Mouse (Mus musculus) intestine, embryonic 15.5 days (tissue): Measurements from ENCODE around the gene Epb41l4b. TPM values are rescaled to one million over a fixed set of nuclear protein-coding genes. Genes with fewer than 3 reads are reported as not detected.

Source experiments
- ATAC-seq: fragments of 200-750 bp; cut with Nextera tagmentation; 2 replicates; pipeline ENCODE4 v1.8.0; 2017; ENCODE audit warnings: moderate TSS enrichment, moderate library complexity
- H3K27ac ChIP-seq: fragments of 300-500 bp; sonication (generic); 2 replicates; pipeline ENCODE4 v1.5.1; 2015; ENCODE audit warnings: mild to moderate bottlenecking, inconsistent platforms
- H3K27me3 ChIP-seq: fragments of 300-500 bp; sonication (generic); replicated peaks from 2 replicates; pipeline ENCODE4 v1.6.1; 2015; ENCODE audit warnings: inconsistent platforms
- H3K36me3 ChIP-seq: fragments of 300-500 bp; sonication (generic); 2 replicates; pipeline ENCODE4 v1.6.1; 2015; ENCODE audit warnings: inconsistent platforms
- H3K4me1 ChIP-seq: fragments of 300-500 bp; sonication (generic); replicated peaks from 2 replicates; pipeline ENCODE4 v1.6.1; 2015; ENCODE audit warnings: inconsistent platforms
- H3K4me2 ChIP-seq: fragments of 300-500 bp; sonication (generic); replicated peaks from 2 replicates; pipeline ENCODE4 v1.6.1; 2015; ENCODE audit warnings: mild to moderate bottlenecking, inconsistent platforms
- H3K4me3 ChIP-seq: fragments of 300-500 bp; sonication (generic); replicated peaks from 2 replicates; pipeline ENCODE4 v1.5.1; 2015; ENCODE audit warnings: inconsistent platforms
- H3K9ac ChIP-seq: fragments of 300-500 bp; sonication (generic); 2 replicates; pipeline ENCODE4 v1.6.1; 2015; ENCODE audit warnings: inconsistent platforms
- H3K9me3 ChIP-seq: fragments of 300-500 bp; sonication (generic); 2 replicates; pipeline ENCODE4 v1.6.1; 2016; ENCODE audit warnings: inconsistent platforms
- WGBS: fragments of 180-500 bp; shearing (Covaris S2); methylation state at CpG from one replicate; pipeline ENCODE4 v1.1.7; 2015; 5-methylcytosine and 5-hydroxymethylcytosine counted together
- polyA plus RNA-seq: library from polyadenylated mRNA; unstranded; fragments of >200 nt; fragmentation: Nextera tagmentation; extraction: Ambion mirVana; gene quantifications from 2 replicates; pipeline ENCODE4 v1.2.1, GENCODE M21; 2015

Epb41l4b gene
- polyA plus RNA-seq, 1 experiment from 2014 or later, result 22.2 TPM

- Histone ChIP-seq H3K36me3 (no peaks in the 10 kb centered on the region), H3K4me2 (no peak overlapping the region), H3K9me3 (no peaks in the 10 kb centered on the region), H3K4me1 (no peaks in the 10 kb centered on the region), H3K27ac (no peak overlapping the region), H3K9ac (no peak overlapping the region), H3K27me3 (no peaks in the 10 kb centered on the region), H3K4me3 (no peak overlapping the region)
- no peak for ATAC-seq
- WGBS, result 84% methylated on average over 5 of the region's 5 CpGs
These were observed 128.2 kb downstream of the Epb41l4b start for GRCm38 (mm10) chr4:57015032-57015431.

GRCm38 (mm10) chr4:57011454-57012046, 131.7 kb downstream of the Epb41l4b start:
- WGBS, result 60% methylated on average over 8 of the region's 8 CpGs
- Histone ChIP-seq H3K4me1 (no peaks in the 10 kb centered on the region), H3K9ac (no peak overlapping the region), H3K4me3 (no peak overlapping the region), H3K36me3 (no peaks in the 10 kb centered on the region), H3K27me3 (no peaks in the 10 kb centered on the region; the same call in 1 of the 2 replicates), H3K27ac (no peak overlapping the region), H3K9me3 (no peaks in the 10 kb centered on the region), H3K4me2 (no peak overlapping the region)
- ATAC-seq, result peak; percentile 59

GRCm38 (mm10) chr4:57010919-57011318, 132.3 kb downstream of the Epb41l4b start:
- H3K4me3 ChIP-seq, result no peak overlapping the region
- H3K4me1 ChIP-seq, result no peaks in the 10 kb centered on the region
- no peaks in the 10 kb centered on the region for H3K9me3 ChIP-seq
- no peaks in the 10 kb centered on the region for H3K36me3 ChIP-seq
- no peak for ATAC-seq
- 19% methylated on average over 6 of the region's 6 CpGs for WGBS
- no peaks in the 10 kb centered on the region; the same call in 1 of the 2 replicates for H3K27me3 ChIP-seq
- H3K4me2 ChIP-seq, result no peak overlapping the region
- no peak overlapping the region for H3K27ac ChIP-seq
- H3K9ac ChIP-seq, result no peak overlapping the region

- no peaks in the 10 kb centered on the region for H3K9me3 ChIP-seq
- H3K4me1 ChIP-seq, result no peaks in the 10 kb centered on the region
- no peak overlapping the region for H3K27ac ChIP-seq
- H3K4me2 ChIP-seq, result no peak overlapping the region
- WGBS, result 48% methylated on average over 5 of the region's 5 CpGs
- no peak overlapping the region for H3K9ac ChIP-seq
- ATAC-seq, result no peak
- H3K27me3 ChIP-seq, result no peaks in the 10 kb centered on the region; the same call in 1 of the 2 replicates
- no peak overlapping the region for H3K4me3 ChIP-seq
- no peaks in the 10 kb centered on the region for H3K36me3 ChIP-seq
These were observed 132.8 kb downstream of the Epb41l4b start for GRCm38 (mm10) chr4:57010425-57010824.

- Histone ChIP-seq H3K9ac (no peak overlapping the region), H3K36me3 (no peaks in the 10 kb centered on the region), H3K27ac (no peak overlapping the region), H3K4me2 (no peak overlapping the region), H3K9me3 (no peaks in the 10 kb centered on the region), H3K4me3 (no peak overlapping the region), H3K27me3 (no peaks in the 10 kb centered on the region; the same call in 1 of the 2 replicates), H3K4me1 (no peaks in the 10 kb centered on the region)
- WGBS, result 74% methylated on average over 9 of the region's 9 CpGs
- no peak for ATAC-seq
These were observed 135.5 kb downstream of the Epb41l4b start for GRCm38 (mm10) chr4:57007717-57008116.

GRCm38 (mm10) chr4:57005011-57005410, 138.2 kb downstream of the Epb41l4b start:
- Histone ChIP-seq H3K27me3 (no peaks in the 10 kb centered on the region; the same call in 1 of the 2 replicates), H3K4me3 (no peak overlapping the region), H3K36me3 (no peaks in the 10 kb centered on the region), H3K9me3 (no peaks in the 10 kb centered on the region), H3K27ac (no peak overlapping the region), H3K4me1 (no peaks in the 10 kb centered on the region), H3K9ac (no peak overlapping the region), H3K4me2 (no peak overlapping the region)
- WGBS, result 66% methylated on average over 8 of the region's 8 CpGs
- no peak for ATAC-seq

GRCm38 (mm10) chr4:57003886-57004285, 139.4 kb downstream of the Epb41l4b start:
- no peak overlapping the region for H3K9ac ChIP-seq
- no peak overlapping the region for H3K4me2 ChIP-seq
- H3K27me3 ChIP-seq, result no peaks in the 10 kb centered on the region
- ATAC-seq, result no peak
- no peaks in the 10 kb centered on the region for H3K36me3 ChIP-seq
- no peaks in the 10 kb centered on the region for H3K9me3 ChIP-seq
- no peaks in the 10 kb centered on the region for H3K4me1 ChIP-seq
- H3K4me3 ChIP-seq, result no peak overlapping the region
- 81% methylated on average over 8 of the region's 8 CpGs for WGBS
- no peak overlapping the region for H3K27ac ChIP-seq

- 41% methylated on average over 3 of the region's 3 CpGs for WGBS
- Histone ChIP-seq H3K4me3 (no peak overlapping the region), H3K27me3 (no peaks in the 10 kb centered on the region), H3K36me3 (no peaks in the 10 kb centered on the region), H3K9me3 (no peaks in the 10 kb centered on the region), H3K4me1 (no peaks in the 10 kb centered on the region), H3K4me2 (no peak overlapping the region), H3K9ac (no peak overlapping the region), H3K27ac (no peak overlapping the region)
- ATAC-seq, result no peak
These were observed 140.5 kb downstream of the Epb41l4b start for GRCm38 (mm10) chr4:57002751-57003150.

- H3K4me1 ChIP-seq, result no peaks in the 10 kb centered on the region
- H3K27me3 ChIP-seq, result no peaks in the 10 kb centered on the region
- 91% methylated on average over 2 of the region's 2 CpGs for whole genome bisulfite sequencing
- no peaks in the 10 kb centered on the region for H3K36me3 ChIP-seq
- ATAC-seq, result no peak
- H3K27ac ChIP-seq, result no peak overlapping the region
- H3K9ac ChIP-seq, result no peak overlapping the region
- no peaks in the 10 kb centered on the region for H3K9me3 ChIP-seq
- H3K4me2 ChIP-seq, result no peak overlapping the region
- H3K4me3 ChIP-seq, result no peak overlapping the region
These were observed 141.8 kb downstream of the Epb41l4b start for GRCm38 (mm10) chr4:57001437-57001836.

GRCm38 (mm10) chr4:56993331-56993730, 149.9 kb downstream of the Epb41l4b start:
- Histone ChIP-seq H3K9ac (no peak overlapping the region), H3K27me3 (peaks cover 20% of the 10 kb centered on the region), H3K4me1 (peaks cover 4% of the 10 kb centered on the region; the same call in 1 of the 2 replicates), H3K27ac (no peak overlapping the region), H3K4me3 (no peak overlapping the region), H3K36me3 (no peaks in the 10 kb centered on the region), H3K4me2 (no peak overlapping the region), H3K9me3 (no peaks in the 10 kb centered on the region)
- ATAC-seq, result no peak
- 74% methylated on average over 7 of the region's 7 CpGs for WGBS

GRCm38 (mm10) chr4:56991951-56992350, 151.3 kb downstream of the Epb41l4b start:
- whole genome bisulfite sequencing, result 59% methylated on average over 2 of the region's 2 CpGs

GRCm38 (mm10) chr4:56990215-56990584, 153.0 kb downstream of the Epb41l4b start, which contains the start of gene Frrs1l:
Gene Frrs1l (minus strand): TSS chr4:56990391.
- Histone ChIP-seq H3K36me3 (no peaks in the 10 kb centered on the region), H3K4me1 (peaks cover 4% of the 10 kb centered on the region; the same call in 1 of the 2 replicates), H3K27ac (no peak within 1 kb of the TSS), H3K4me2 (peak within 1 kb of the TSS; percentile 97), H3K27me3 (peaks cover 23% of the 10 kb centered on the region), H3K9ac (peak within 1 kb of the TSS; percentile 42), H3K9me3 (no peaks in the 10 kb centered on the region), H3K4me3 (peak within 1 kb of the TSS; percentile 55)
- peak; percentile 72 for ATAC-seq
- WGBS, result under 1% methylated on average over 43 of the region's 44 CpGs

More at GRCm38 (mm10) chr4:56991951-56992350, 151.3 kb downstream of the Epb41l4b start:
- Histone ChIP-seq H3K36me3 (no peaks in the 10 kb centered on the region), H3K4me2 (no peak overlapping the region), H3K27me3 (peaks cover 23% of the 10 kb centered on the region), H3K4me1 (peaks cover 4% of the 10 kb centered on the region; the same call in 1 of the 2 replicates), H3K9me3 (no peaks in the 10 kb centered on the region), H3K9ac (no peak overlapping the region), H3K4me3 (no peak overlapping the region), H3K27ac (no peak overlapping the region)
- no peak for ATAC-seq
